Mouse (Mus musculus): ENCODE results near the gene Smox. TPM values are rescaled to one million over a fixed set of nuclear protein-coding genes. Genes with fewer than 3 reads are reported as not detected.

The Smox gene
- polyA plus RNA-seq, 1 experiment = 213 TPM

DNA sequence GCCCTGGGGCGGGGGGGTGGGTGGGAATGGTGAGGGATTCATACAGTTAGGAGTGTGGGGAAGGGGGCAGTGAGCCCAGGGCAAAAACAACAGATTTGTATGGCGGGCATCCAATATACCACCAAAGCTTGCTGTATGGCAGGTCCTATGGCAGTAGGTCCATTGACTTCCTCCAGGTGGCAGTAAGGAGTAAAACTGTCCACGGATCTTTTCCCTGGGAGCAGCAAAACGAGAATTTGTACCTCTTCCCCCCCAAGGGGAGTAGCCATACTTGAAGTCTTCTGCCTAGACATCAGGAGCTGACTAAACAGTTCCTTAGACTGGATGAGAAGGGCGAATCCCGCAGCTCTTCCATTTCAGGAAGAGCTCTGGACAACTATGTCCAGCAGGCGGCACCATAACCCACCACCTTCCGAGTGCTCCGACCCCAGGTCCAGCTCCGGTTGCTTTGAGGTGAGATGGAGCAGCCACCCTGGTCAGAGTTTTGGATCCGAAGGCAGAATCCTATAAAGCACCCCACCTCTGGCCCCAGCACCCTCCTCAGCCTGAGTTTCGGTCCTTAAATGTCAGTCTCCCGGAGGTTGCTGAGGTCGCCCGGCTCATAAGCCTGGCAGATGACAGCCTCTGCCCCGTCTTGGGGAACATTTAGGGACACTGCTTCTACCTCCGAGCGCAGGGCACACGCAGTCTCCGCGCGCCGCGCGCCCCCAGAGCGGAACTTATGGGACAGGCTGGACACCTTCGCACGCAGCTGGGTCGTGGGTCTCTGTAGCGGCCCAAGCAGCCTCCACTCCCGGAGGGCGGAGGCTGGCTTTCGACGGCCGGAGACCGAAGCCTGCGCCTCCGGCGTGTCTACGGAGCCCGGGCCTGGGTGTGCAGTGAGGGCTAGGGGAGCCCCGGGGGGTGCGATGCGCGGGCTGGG is 54.4 kb downstream of the Smox start:
- Histone ChIP-seq H3K4me1 (ENCODE audit: control insufficient read depth, insufficient read depth, low read length) (no peaks in the 10 kb centered on the region), H3K27ac (ENCODE audit: control insufficient read depth, insufficient read depth, low read depth, low read length, poor library complexity) (no peak overlapping the region), H3K4me3 (replicated peaks; ENCODE audit: control insufficient read depth, low read depth, low read length) (peak overlapping the region; percentile 11)
- WGBS = 2% methylated on average over 45 of the region's 45 CpGs
- TF ChIP-seq CTCF (IDR thresholded peaks at IDR 0.05; ENCODE audit: control insufficient read depth, insufficient read depth, low read length) (peak; percentile 67), POLR2A (IDR thresholded peaks at IDR 0.05; ENCODE audit: borderline replicate concordance, control insufficient read depth, low read depth, low read length) (no peak)

DNA sequence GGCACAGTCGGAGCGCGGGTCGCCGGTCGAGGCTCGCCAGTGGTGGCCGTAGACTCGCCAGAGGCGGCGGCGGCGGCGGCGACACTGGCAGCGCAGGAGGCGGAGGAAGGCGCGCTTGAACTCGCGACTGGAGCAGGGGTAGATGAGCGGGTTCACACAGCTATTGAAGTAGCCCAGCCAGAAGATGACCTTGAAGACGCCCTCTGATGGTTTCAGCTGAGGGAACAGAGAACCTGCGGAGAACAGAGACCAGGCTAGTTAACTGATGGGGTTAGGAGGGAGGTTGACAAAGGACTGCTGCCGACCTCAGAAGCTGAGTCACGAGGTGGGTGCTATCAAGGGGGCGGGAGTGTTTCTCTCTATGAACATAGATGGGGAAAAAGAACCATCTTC is 55.0 kb downstream of the Smox start:
- WGBS = 4% methylated on average over 27 of the region's 27 CpGs

DNA sequence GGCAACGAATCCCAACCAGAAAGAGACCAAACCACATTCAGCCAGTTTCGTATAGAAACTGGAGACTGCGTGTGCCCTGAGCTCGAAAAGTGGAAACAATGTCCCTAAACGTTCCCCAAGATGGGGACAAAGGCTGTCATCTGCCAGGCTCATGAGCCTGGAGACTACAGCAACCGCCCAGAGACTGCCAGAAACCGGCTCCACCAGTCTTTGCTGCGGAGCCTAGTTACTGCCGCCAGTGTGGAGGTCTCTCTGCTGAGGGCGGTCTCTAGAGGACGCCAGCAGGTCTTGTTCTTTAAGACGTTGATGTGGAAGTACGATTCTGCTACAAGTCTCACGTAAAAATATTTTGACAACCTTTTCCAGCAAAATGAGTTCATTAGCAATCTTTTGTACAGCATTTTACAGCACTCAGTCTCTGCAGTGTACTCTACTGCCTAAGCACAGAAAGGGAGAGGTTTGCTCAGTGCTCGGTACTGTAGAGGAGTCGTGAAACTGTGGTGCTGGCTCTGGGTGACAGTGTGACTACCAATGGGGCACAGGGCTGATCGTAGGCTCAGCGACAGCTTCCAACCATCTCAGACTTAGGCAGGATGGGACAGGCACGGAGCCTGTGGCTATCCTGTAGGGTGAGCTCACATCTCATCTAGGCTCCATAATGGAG is 55.6 kb downstream of the Smox start:
- TF ChIP-seq POLR2A (IDR thresholded peaks at IDR 0.05; ENCODE audit: borderline replicate concordance, control insufficient read depth, low read depth, low read length) (no peak), CTCF (IDR thresholded peaks at IDR 0.05; ENCODE audit: control insufficient read depth, insufficient read depth, low read length) (no peak)
- 8% methylated on average over 19 of the region's 19 CpGs for WGBS
- Histone ChIP-seq H3K4me1 (ENCODE audit: control insufficient read depth, insufficient read depth, low read length) (no peaks in the 10 kb centered on the region), H3K4me3 (replicated peaks; ENCODE audit: control insufficient read depth, low read depth, low read length) (no peak overlapping the region), H3K27ac (ENCODE audit: control insufficient read depth, insufficient read depth, low read depth, low read length, poor library complexity) (no peak overlapping the region)

More for the DNA sequence above, 55.0 kb downstream of the Smox start:
- no peaks in the 10 kb centered on the region for H3K4me1 ChIP-seq (ENCODE audit: control insufficient read depth, insufficient read depth, low read length)
- no peak overlapping the region for H3K4me3 ChIP-seq (replicated peaks; ENCODE audit: control insufficient read depth, low read depth, low read length)
- no peak overlapping the region for H3K27ac ChIP-seq (ENCODE audit: control insufficient read depth, insufficient read depth, low read depth, low read length, poor library complexity)
- TF ChIP-seq CTCF (IDR thresholded peaks at IDR 0.05; ENCODE audit: control insufficient read depth, insufficient read depth, low read length) (no peak), POLR2A (IDR thresholded peaks at IDR 0.05; ENCODE audit: borderline replicate concordance, control insufficient read depth, low read depth, low read length) (no peak)

DNA sequence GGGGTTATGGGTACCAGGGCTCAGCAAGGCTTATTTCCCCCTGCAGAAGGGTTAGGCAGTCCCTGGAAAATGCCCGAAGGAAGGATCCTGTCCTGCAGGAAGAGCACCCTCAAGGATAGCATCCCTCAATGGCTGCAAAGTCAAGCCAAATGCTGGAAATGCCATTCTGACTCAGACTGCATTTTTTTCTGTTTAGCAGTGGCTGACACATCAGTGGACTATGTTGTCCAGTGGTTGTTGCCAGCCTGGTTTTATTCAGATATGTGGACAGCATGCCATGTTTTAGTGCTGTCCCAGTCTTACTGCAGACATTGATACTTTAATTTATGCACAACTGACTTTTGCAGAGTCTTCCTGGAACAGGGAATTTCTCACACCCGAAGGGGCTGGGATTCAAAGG is 57.0 kb downstream of the Smox start:
- 71% methylated on average over 2 of the region's 2 CpGs for WGBS
- TF ChIP-seq CTCF (IDR thresholded peaks at IDR 0.05; ENCODE audit: control insufficient read depth, insufficient read depth, low read length) (no peak), POLR2A (IDR thresholded peaks at IDR 0.05; ENCODE audit: borderline replicate concordance, control insufficient read depth, low read depth, low read length) (no peak)
- Histone ChIP-seq H3K4me3 (replicated peaks; ENCODE audit: control insufficient read depth, low read depth, low read length) (no peak overlapping the region), H3K4me1 (ENCODE audit: control insufficient read depth, insufficient read depth, low read length) (no peaks in the 10 kb centered on the region), H3K27ac (ENCODE audit: control insufficient read depth, insufficient read depth, low read depth, low read length, poor library complexity) (no peak overlapping the region)

GRCm38 (mm10) chr2:131549090-131549489 is 57.8 kb downstream of the Smox start:
- WGBS = 74% methylated on average over 5 of the region's 5 CpGs
- Histone ChIP-seq H3K4me3 (replicated peaks; ENCODE audit: control insufficient read depth, low read depth, low read length) (no peak overlapping the region), H3K4me1 (ENCODE audit: control insufficient read depth, insufficient read depth, low read length) (no peaks in the 10 kb centered on the region), H3K27ac (ENCODE audit: control insufficient read depth, insufficient read depth, low read depth, low read length, poor library complexity) (no peak overlapping the region)
- no peak for TF ChIP-seq CTCF (IDR thresholded peaks at IDR 0.05; ENCODE audit: control insufficient read depth, insufficient read depth, low read length)
- no peak for TF ChIP-seq POLR2A (IDR thresholded peaks at IDR 0.05; ENCODE audit: borderline replicate concordance, control insufficient read depth, low read depth, low read length)

GRCm38 (mm10) chr2:131550474-131550873 is 59.2 kb downstream of the Smox start:
- TF ChIP-seq CTCF (IDR thresholded peaks at IDR 0.05; ENCODE audit: control insufficient read depth, insufficient read depth, low read length) = no peak
- TF ChIP-seq POLR2A (IDR thresholded peaks at IDR 0.05; ENCODE audit: borderline replicate concordance, control insufficient read depth, low read depth, low read length) = no peak
- Histone ChIP-seq H3K4me1 (ENCODE audit: control insufficient read depth, insufficient read depth, low read length) (no peaks in the 10 kb centered on the region), H3K4me3 (replicated peaks; ENCODE audit: control insufficient read depth, low read depth, low read length) (no peak overlapping the region), H3K27ac (ENCODE audit: control insufficient read depth, insufficient read depth, low read depth, low read length, poor library complexity) (no peak overlapping the region)
- WGBS = 65% methylated on average over 2 of the region's 2 CpGs

GRCm38 (mm10) chr2:131550906-131551305 is 59.6 kb downstream of the Smox start:
- H3K27ac ChIP-seq (ENCODE audit: control insufficient read depth, insufficient read depth, low read depth, low read length, poor library complexity) = no peak overlapping the region
- TF ChIP-seq CTCF (IDR thresholded peaks at IDR 0.05; ENCODE audit: control insufficient read depth, insufficient read depth, low read length) (no peak), POLR2A (IDR thresholded peaks at IDR 0.05; ENCODE audit: borderline replicate concordance, control insufficient read depth, low read depth, low read length) (no peak)
- WGBS = 54% methylated on average over 2 of the region's 2 CpGs

More at GRCm38 (mm10) chr2:131550906-131551305, 59.6 kb downstream of the Smox start:
- no peak overlapping the region for H3K4me3 ChIP-seq (replicated peaks; ENCODE audit: control insufficient read depth, low read depth, low read length)
- H3K4me1 ChIP-seq (ENCODE audit: control insufficient read depth, insufficient read depth, low read length) = no peaks in the 10 kb centered on the region

Measured in bone marrow, adult 2 months (tissue).